Mouse (Mus musculus): ENCODE measurements around the gene Olfr955.

The Olfr955 gene

DNA sequence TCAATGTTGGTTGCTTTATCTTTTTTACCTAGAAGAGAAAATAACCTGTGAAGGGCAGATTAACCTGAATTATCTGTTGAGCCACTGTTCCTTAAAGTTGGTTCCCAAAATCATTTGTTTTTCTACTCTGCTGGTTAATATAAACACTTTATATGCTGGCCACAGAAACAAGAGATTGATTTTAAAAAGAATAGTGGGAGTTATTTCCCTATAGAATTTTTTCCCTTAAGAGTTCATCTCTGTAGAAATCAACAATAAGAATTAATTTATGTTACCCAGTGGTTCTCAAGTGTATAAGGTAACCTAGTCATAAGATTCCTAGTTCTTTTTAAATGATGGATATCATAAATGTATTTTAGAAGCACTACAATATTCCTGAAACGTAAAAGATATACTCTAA is at the start of gene Olfr955:
Olfr955 (minus strand) TSS at position 101 of the 400 bp plus-strand sequence.
- no peak for DNase-seq

DNA sequence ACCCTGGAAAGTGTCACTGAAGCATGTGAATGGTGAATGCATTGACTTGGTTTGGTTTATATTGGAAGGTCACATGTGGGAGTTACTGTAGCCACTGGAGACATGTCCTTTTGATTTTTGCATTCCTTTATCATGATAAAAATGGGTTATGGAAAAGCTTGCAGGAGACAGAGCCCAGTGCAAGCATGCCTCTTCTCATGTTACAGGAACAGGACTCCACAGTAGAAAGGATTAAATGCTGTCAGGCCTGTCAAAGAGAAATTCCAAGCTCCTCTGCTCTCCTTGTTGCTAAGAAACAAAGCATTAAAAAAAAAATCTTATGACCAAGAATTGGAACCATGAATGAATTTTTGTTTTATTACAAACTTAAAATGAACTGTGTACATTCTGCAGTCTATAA is 46.9 kb upstream of the Olfr955 start:
- no peak for DNase-seq

GRCm38 (mm10) chr9:39515531-39515930 is 43.8 kb upstream of the Olfr955 start, which contains the start of gene Olfr957:
Gene Olfr957 (minus strand): TSS chr9:39515809.
- DNase-seq = no peak

DNA sequence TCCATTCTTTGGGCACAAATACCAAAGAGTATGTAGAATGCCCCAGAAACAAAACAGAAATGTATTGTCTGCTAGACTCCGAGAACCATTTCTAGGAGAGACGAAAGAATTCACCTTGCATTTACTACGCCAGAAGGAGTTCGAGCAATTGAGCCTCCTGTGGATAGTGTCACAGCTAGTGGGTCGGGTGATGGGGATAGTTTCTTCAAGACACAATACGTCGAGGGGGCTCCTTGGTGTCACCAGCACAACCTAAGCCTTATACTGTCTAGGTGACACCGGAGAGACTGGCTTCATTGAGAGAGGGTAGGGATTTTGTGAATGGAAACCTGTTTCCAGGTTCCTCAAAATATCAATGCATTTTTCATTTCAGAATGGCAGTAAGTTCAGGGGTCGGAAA is 37.7 kb upstream of the Olfr955 start:
- DNase-seq = no peak

DNA sequence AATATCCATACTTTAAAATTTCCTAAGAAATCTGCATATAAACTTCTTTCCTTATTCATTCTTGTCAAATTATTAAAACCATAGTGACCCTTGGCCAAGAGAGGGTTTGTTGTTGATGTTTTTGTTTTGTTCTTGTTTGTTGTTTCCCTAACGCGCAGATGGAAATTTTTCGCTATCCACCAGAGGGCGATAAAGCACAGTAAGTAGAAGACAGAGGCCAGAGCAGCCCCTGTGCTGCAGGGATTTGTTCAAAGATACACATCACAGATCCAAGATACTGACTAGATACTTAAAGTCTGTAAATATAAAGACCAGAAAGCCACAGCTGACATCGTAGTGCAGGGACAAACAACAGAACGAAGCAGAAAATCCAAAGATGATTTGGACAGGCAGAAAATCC is 37.3 kb upstream of the Olfr955 start:
- DNase-seq = peak; percentile 21

GRCm38 (mm10) chr9:39493895-39494294 is 22.2 kb upstream of the Olfr955 start, which contains the start of gene Olfr44:
Gene Olfr44 (minus strand): TSS chr9:39493995.
- no peak for DNase-seq

DNA sequence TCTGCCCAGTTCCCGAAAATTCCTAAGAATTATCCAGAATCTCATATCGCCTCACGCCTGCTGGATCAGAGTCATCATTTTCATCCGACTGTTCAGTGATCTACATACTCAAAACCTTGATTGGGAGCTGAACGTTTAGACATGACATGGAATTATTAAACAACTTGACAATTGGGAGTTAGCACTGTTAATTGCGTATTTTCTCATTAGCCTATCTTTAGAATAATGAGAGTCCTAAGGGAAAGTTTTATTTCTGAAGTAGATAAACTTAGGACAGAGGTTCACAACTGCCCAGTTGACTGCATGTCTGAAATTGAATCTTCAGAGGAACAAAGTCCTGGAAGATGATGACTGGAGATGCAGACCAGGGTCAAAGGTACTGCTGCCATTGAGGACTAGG is 15.3 kb downstream of the Olfr955 start, which contains the start of gene Olfr954:
Olfr954 (plus strand) TSS at position 301 of the 400 bp plus-strand sequence.
- no peak for DNase-seq

GRCm38 (mm10) chr9:39427048-39427447 is 44.7 kb downstream of the Olfr955 start, which contains the start of gene Olfr952:
Gene Olfr952 (minus strand): TSS chr9:39427148.
- DNase-seq = no peak

All from right cerebral cortex, postnatal 25 days (tissue).